Mouse (Mus musculus): ENCODE data around the gene Siah3.
"Not testable (repeated sequence)": the region's sequence is repeated elsewhere in the genome, so short reads cannot be mapped to it uniquely, and the experiment has no call there.

Gene Siah3

GRCm38 (mm10) chr14:75455743-75456421 lies at the start of gene Siah3:
Siah3 (plus strand) TSS chr14:75455982.
- no peak for DNase-seq (ENCODE audit: low read depth)

- DNase-seq (ENCODE audit: low read depth): no peak
Observed at GRCm38 (mm10) chr14:75409772-75410171, 46.0 kb upstream of the Siah3 start.

- DNase-seq (ENCODE audit: low read depth): no peak
Observed at GRCm38 (mm10) chr14:75410392-75410791, 45.4 kb upstream of the Siah3 start.

GRCm38 (mm10) chr14:75418721-75419120 lies 37.1 kb upstream of the Siah3 start:
- no peak for DNase-seq (ENCODE audit: low read depth)

- DNase-seq (ENCODE audit: low read depth): no peak
Observed at GRCm38 (mm10) chr14:75419876-75420275, 35.9 kb upstream of the Siah3 start.

- DNase-seq (ENCODE audit: low read depth): no peak
Observed at GRCm38 (mm10) chr14:75420811-75421210, 35.0 kb upstream of the Siah3 start.

GRCm38 (mm10) chr14:75431173-75431786 lies 24.5 kb upstream of the Siah3 start:
- DNase-seq (ENCODE audit: low read depth): no peak

- DNase-seq (ENCODE audit: low read depth): no peak
Observed at GRCm38 (mm10) chr14:75432850-75433249, 22.9 kb upstream of the Siah3 start.

GRCm38 (mm10) chr14:75434576-75434975 lies 21.2 kb upstream of the Siah3 start:
- no peak for DNase-seq (ENCODE audit: low read depth)

- no peak for DNase-seq (ENCODE audit: low read depth)
Observed at GRCm38 (mm10) chr14:75444486-75445105, 11.2 kb upstream of the Siah3 start.

GRCm38 (mm10) chr14:75445281-75445947 lies 10.4 kb upstream of the Siah3 start:
- peak; percentile 68 for DNase-seq (ENCODE audit: low read depth)

- no peak for DNase-seq (ENCODE audit: low read depth)
Observed at GRCm38 (mm10) chr14:75445948-75446281, 9.9 kb upstream of the Siah3 start.

- not testable (repeated sequence) for DNase-seq (ENCODE audit: low read depth)
Observed at GRCm38 (mm10) chr14:75446314-75446713, 9.5 kb upstream of the Siah3 start.

GRCm38 (mm10) chr14:75453906-75454305 lies 1.9 kb upstream of the Siah3 start:
- no peak for DNase-seq (ENCODE audit: low read depth)

- no peak for DNase-seq (ENCODE audit: low read depth)
Observed at GRCm38 (mm10) chr14:75454716-75455115, 1.1 kb upstream of the Siah3 start.

GRCm38 (mm10) chr14:75455361-75455742 lies 430 bp upstream of the Siah3 start:
- DNase-seq (ENCODE audit: low read depth): no peak

- DNase-seq (ENCODE audit: low read depth): no peak
Observed at GRCm38 (mm10) chr14:75456489-75457220, 873 bp downstream of the Siah3 start.

GRCm38 (mm10) chr14:75457221-75457600 lies 1.4 kb downstream of the Siah3 start:
- DNase-seq (ENCODE audit: low read depth): no peak

- no peak for DNase-seq (ENCODE audit: low read depth)
Observed at GRCm38 (mm10) chr14:75459431-75459830, 3.6 kb downstream of the Siah3 start.

GRCm38 (mm10) chr14:75459991-75460390 lies 4.2 kb downstream of the Siah3 start:
- no peak for DNase-seq (ENCODE audit: low read depth)

GRCm38 (mm10) chr14:75460436-75460835 lies 4.7 kb downstream of the Siah3 start:
- DNase-seq (ENCODE audit: low read depth): no peak

- DNase-seq (ENCODE audit: low read depth): no peak
Observed at GRCm38 (mm10) chr14:75461770-75462169, 6.0 kb downstream of the Siah3 start.
